Mouse (Mus musculus) common myeloid progenitor, adult 5-6 weeks (primary cell): Measurements from ENCODE around the gene Ccne1. TPM values are rescaled to one million over a fixed set of nuclear protein-coding genes. Genes with fewer than 3 reads are reported as not detected.

Experiments used
- ATAC-seq: replicated peaks from 2 replicates; pipeline ENCODE4 v1.8.0; 2016; ENCODE audit warnings: low read depth, mild to moderate bottlenecking, moderate TSS enrichment, inconsistent platforms; ENCODE audit not compliant: poor library complexity, severe bottlenecking
- total RNA-seq: library from RNA; stranded (forward); fragments of 200-1000, 187-1606 nt; gene quantifications from 2 replicates; pipeline ENCODE4 v1.2.3, GENCODE M21; 2017

Ccne1 gene
- total RNA-seq, 1 experiment from 2014 or later: 36.2 TPM

GRCm38 (mm10) chr7:38104097-38104496 lies 3.2 kb downstream of the Ccne1 start:
- no peak for ATAC-seq

GRCm38 (mm10) chr7:38094353-38094752 lies 13.0 kb downstream of the Ccne1 start:
- ATAC-seq: no peak

GRCm38 (mm10) chr7:38093101-38093500 lies 14.2 kb downstream of the Ccne1 start:
- ATAC-seq: no peak

- peak; percentile 54 for ATAC-seq
Measured at GRCm38 (mm10) chr7:38089930-38090675, 17.2 kb downstream of the Ccne1 start.

- ATAC-seq: no peak
Measured at GRCm38 (mm10) chr7:38088456-38088855, 18.9 kb downstream of the Ccne1 start.

- no peak for ATAC-seq
Measured at GRCm38 (mm10) chr7:38087856-38088255, 19.5 kb downstream of the Ccne1 start.

GRCm38 (mm10) chr7:38086401-38086800 lies 20.9 kb downstream of the Ccne1 start:
- ATAC-seq: no peak

- ATAC-seq: peak; percentile 34
Measured at GRCm38 (mm10) chr7:38085573-38086211, 21.6 kb downstream of the Ccne1 start.

GRCm38 (mm10) chr7:38084778-38085572 lies 22.4 kb downstream of the Ccne1 start:
- peak; percentile 90 for ATAC-seq

GRCm38 (mm10) chr7:38082971-38083370 lies 24.4 kb downstream of the Ccne1 start:
- no peak for ATAC-seq

GRCm38 (mm10) chr7:38077189-38077588 lies 30.1 kb downstream of the Ccne1 start:
- ATAC-seq: no peak

GRCm38 (mm10) chr7:38075487-38075886 lies 31.8 kb downstream of the Ccne1 start:
- no peak for ATAC-seq

- no peak for ATAC-seq
Measured at GRCm38 (mm10) chr7:38074920-38075319, 32.4 kb downstream of the Ccne1 start.

GRCm38 (mm10) chr7:38074514-38074913 lies 32.8 kb downstream of the Ccne1 start:
- no peak for ATAC-seq

- peak; percentile 88 for ATAC-seq
Measured at GRCm38 (mm10) chr7:38073782-38074181, 33.6 kb downstream of the Ccne1 start.

- ATAC-seq: no peak
Measured at GRCm38 (mm10) chr7:38071065-38071464, 36.3 kb downstream of the Ccne1 start.

GRCm38 (mm10) chr7:38070663-38071062 lies 36.7 kb downstream of the Ccne1 start:
- ATAC-seq: no peak

- peak; percentile 27 for ATAC-seq
Measured at GRCm38 (mm10) chr7:38064431-38064830, 42.9 kb downstream of the Ccne1 start.

- peak; percentile 97 for ATAC-seq
Measured at GRCm38 (mm10) chr7:38061060-38061970, 46.0 kb downstream of the Ccne1 start.
